In the genomic region with DNA sequence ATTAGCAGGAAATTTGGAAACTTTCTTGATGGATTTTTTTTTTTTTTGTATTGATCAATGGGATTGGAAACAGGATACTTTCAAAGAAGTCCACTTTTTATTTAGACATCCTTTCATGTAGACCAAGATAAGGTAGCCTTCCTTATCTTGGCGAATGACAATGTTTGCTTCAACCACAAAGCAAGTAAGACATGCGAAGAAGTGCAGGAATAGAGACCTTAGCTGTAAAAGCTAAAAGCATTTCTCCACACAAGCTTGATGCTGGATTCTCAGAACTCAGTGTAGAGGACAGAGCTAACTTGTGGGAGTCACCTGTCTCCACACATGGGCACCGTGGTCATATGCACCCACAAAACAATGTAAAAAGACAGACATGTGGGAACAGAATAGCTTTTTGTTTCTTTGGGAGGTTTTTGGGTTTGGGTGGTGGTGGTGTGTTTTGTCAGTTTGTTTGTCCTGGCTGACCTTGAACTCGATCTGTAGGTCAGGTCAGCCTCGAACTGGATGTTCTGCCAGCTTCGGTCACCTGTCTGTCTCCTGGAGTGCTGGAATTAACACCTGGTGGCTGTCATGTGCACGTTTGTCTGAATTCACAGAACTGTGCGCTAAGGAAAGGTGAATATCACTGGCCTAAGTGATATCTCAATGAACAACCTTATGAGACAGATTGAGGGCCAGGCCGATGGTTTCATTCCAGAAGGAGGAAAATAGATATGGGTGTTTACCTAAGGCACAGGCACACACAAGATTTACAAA, we compare ENCODE assay signal across 9 mouse cellular contexts. TPM values are rescaled to one million over a fixed set of nuclear protein-coding genes. Genes with fewer than 3 reads are reported as not detected.
DNase-seq lines count a peak whose midpoint lies in the region; ATAC-seq lines count a peak whose summit lies in the region.
"Had no signal": no experiment of that assay in that cellular context is flagged by ENCODE, and none has a peak within 500 bp of the region (broad histone marks: within the 10 kb centered on the region; RNA-seq: fewer than 3 reads in every experiment).

No protein-coding gene starts in this region.

- WGBS in heart, embryonic 12.5 days: 63% methylated on average over 9 of the region's 9 CpGs
- 77% methylated on average over 9 of the region's 9 CpGs for WGBS in embryonic facial prominence, embryonic 11.5 days
- WGBS in macrophage (ENCODE audit: missing documents): 89% methylated on average over 9 of the region's 9 CpGs

- H3K79me2 ChIP-seq in macrophage (ENCODE audit: inconsistent target): no peaks in the 10 kb centered on the region

- no peak overlapping the region; the same call in 1 of the 2 replicates for H3K9ac ChIP-seq in heart, embryonic 12.5 days
- no peak overlapping the region for H3K9ac ChIP-seq in embryonic facial prominence, embryonic 11.5 days (replicated peaks; ENCODE audit: low read length)

- H3K4me1 ChIP-seq in heart, embryonic 12.5 days (replicated peaks): peaks cover 20% of the 10 kb centered on the region
- H3K4me1 ChIP-seq in embryonic facial prominence, embryonic 11.5 days (ENCODE audit: control insufficient read depth, insufficient read depth, low read length): no peaks in the 10 kb centered on the region

- no peak for DNase-seq in heart, adult 8-10 months (ENCODE audit: low spot score)
- DNase-seq in embryonic facial prominence, embryonic 11.5 days (ENCODE audit: low spot score): no peak
- peak; percentile 7 for DNase-seq in induced T-regulatory cell, adult 2 months (ENCODE audit: low read depth)
- no peak for DNase-seq in cerebellum, postnatal 25 days
- no peak for DNase-seq in right cerebral cortex, adult 18-20 months
- no peak for DNase-seq in retina, postnatal 1 day

- H3K27ac ChIP-seq in heart, embryonic 12.5 days (ENCODE audit: poor library complexity, severe bottlenecking): no peak overlapping the region
- H3K27ac ChIP-seq in embryonic facial prominence, embryonic 11.5 days (replicated peaks; ENCODE audit: low read depth, low read length): no peak overlapping the region
- no peak overlapping the region for H3K27ac ChIP-seq in macrophage

- H3K4me3 ChIP-seq in heart, embryonic 12.5 days: peak overlapping the region; percentile 73
- H3K4me3 ChIP-seq in embryonic facial prominence, embryonic 11.5 days (ENCODE audit: low read depth, low read length): peak overlapping the region; percentile 47
- H3K4me3 ChIP-seq in macrophage (ENCODE audit: inconsistent target): 0 out of 2 replicates have a peak overlapping the region, but pooled peaks have one; percentile 11

- no peak for ATAC-seq in heart, embryonic 12.5 days (ENCODE audit: insufficient number of reproducible peaks, low FRiP score)
- no peak for ATAC-seq in embryonic facial prominence, embryonic 11.5 days (replicated peaks; ENCODE audit: insufficient number of reproducible peaks, low FRiP score, low TSS enrichment, low read depth)

- H3K27me3 ChIP-seq in heart, embryonic 12.5 days (replicated peaks): no peaks in the 10 kb centered on the region
- no peaks in the 10 kb centered on the region for H3K27me3 ChIP-seq in embryonic facial prominence, embryonic 11.5 days (ENCODE audit: control insufficient read depth, insufficient read depth, low read length)

- no peaks in the 10 kb centered on the region for H3K9me3 ChIP-seq in heart, embryonic 12.5 days (replicated peaks)
- no peaks in the 10 kb centered on the region for H3K9me3 ChIP-seq in embryonic facial prominence, embryonic 11.5 days (replicated peaks; ENCODE audit: control insufficient read depth, low read length)

- peaks cover 23% of the 10 kb centered on the region for H3K36me3 ChIP-seq in heart, embryonic 12.5 days
- no peaks in the 10 kb centered on the region for H3K36me3 ChIP-seq in embryonic facial prominence, embryonic 11.5 days (replicated peaks; ENCODE audit: control insufficient read depth, insufficient read depth, low read depth, low read length)
- no peaks in the 10 kb centered on the region for H3K36me3 ChIP-seq in macrophage (ENCODE audit: inconsistent target)

- H3K4me2 ChIP-seq in heart, embryonic 12.5 days: peak overlapping the region; percentile 87
- peak overlapping the region; percentile 77 for H3K4me2 ChIP-seq in embryonic facial prominence, embryonic 11.5 days (ENCODE audit: low read depth, low read length)

RNA-seq across cellular contexts. Expression of a gene that starts 0.5 kb away (rescaled TPM):
- polyA plus RNA-seq in heart, embryonic 12.5 days (2016; fragmentation: Nextera tagmentation; extraction: Ambion mirVana): 50.3 and 51.3 TPM in 2 replicates
- total RNA-seq in heart, adult 8-10 months (2022): 100 to 1,000 TPM in 2 of 4 experiments, 10 to 100 TPM in 2; 91.3 to 104 (median 98.7) TPM
- 29.3 and 34.6 TPM in 2 replicates for polyA plus RNA-seq in embryonic facial prominence, embryonic 11.5 days (2014; fragmentation: Nextera tagmentation; extraction: Ambion mirVana)
- total RNA-seq in macrophage (2018; cell fraction: chromatin; rRNA removed): 10 to 100 TPM in 4 of 26 experiments, 1 to 10 TPM in 20, under 1 TPM in 1, not detected in 1; 0.99 to 12.0 (median 6.6) TPM
- total RNA-seq in macrophage (2018; cell fraction: cytosol; rRNA removed): 1 to 10 TPM; 4.6 to 7.4 (median 6.2) TPM
- 1 to 10 TPM; 1.4 to 7.6 (median 4.2) TPM for total RNA-seq in macrophage (2018; cell fraction: nucleus; rRNA removed)
- polyA plus RNA-seq in macrophage (2018): 7.0 to 9.7 TPM (median 8.0 TPM) in 3 replicates

RNA-seq across cellular contexts. Expression of a gene that starts 17.0 kb away (rescaled TPM):
- 16.3 and 17.0 TPM in 2 replicates for polyA plus RNA-seq in heart, embryonic 12.5 days (2016; fragmentation: Nextera tagmentation; extraction: Ambion mirVana)
- total RNA-seq in heart, adult 8-10 months (2022): 10 to 100 TPM in 1 of 4 experiments, 1 to 10 TPM in 3; 7.7 to 11.1 (median 8.6) TPM
- 13.4 and 15.3 TPM in 2 replicates for polyA plus RNA-seq in embryonic facial prominence, embryonic 11.5 days (2014; fragmentation: Nextera tagmentation; extraction: Ambion mirVana)
- 1 to 10 TPM; 1.1 to 7.0 (median 3.6) TPM for total RNA-seq in macrophage (2018; cell fraction: chromatin; rRNA removed)
- total RNA-seq in macrophage (2018; cell fraction: cytosol; rRNA removed): 1 to 10 TPM; 5.3 to 8.8 (median 7.2) TPM
- 10 to 100 TPM in 1 of 26 experiments, 1 to 10 TPM in 25; 1.7 to 11.0 (median 4.5) TPM for total RNA-seq in macrophage (2018; cell fraction: nucleus; rRNA removed)
- 7.6 to 10.9 TPM (median 7.8 TPM) in 3 replicates for polyA plus RNA-seq in macrophage (2018)

RNA-seq across cellular contexts. Expression of a gene that starts 33.7 kb away (rescaled TPM):
- polyA plus RNA-seq in heart, embryonic 12.5 days (2016; fragmentation: Nextera tagmentation; extraction: Ambion mirVana): 0.86 and 1.3 TPM in 2 replicates
- total RNA-seq in heart, adult 8-10 months (2022): not detected
- not detected in 2 replicates for polyA plus RNA-seq in embryonic facial prominence, embryonic 11.5 days (2014; fragmentation: Nextera tagmentation; extraction: Ambion mirVana)
- total RNA-seq in macrophage (2018; cell fraction: chromatin; rRNA removed): not detected
- total RNA-seq in macrophage (2018; cell fraction: cytosol; rRNA removed): not detected
- not detected for total RNA-seq in macrophage (2018; cell fraction: nucleus; rRNA removed)
- not detected in 3 replicates for polyA plus RNA-seq in macrophage (2018)
- total RNA-seq: heart, postnatal 36 days had no signal

RNA-seq across cellular contexts. Expression of a gene that starts 54.7 kb away (rescaled TPM):
- polyA plus RNA-seq in heart, embryonic 12.5 days (2016; fragmentation: Nextera tagmentation; extraction: Ambion mirVana): 3.9 and 4.0 TPM in 2 replicates
- total RNA-seq in heart, adult 8-10 months (2022): 1 to 10 TPM; 5.2 to 8.4 (median 6.0) TPM
- polyA plus RNA-seq in embryonic facial prominence, embryonic 11.5 days (2014; fragmentation: Nextera tagmentation; extraction: Ambion mirVana): 3.6 and 3.8 TPM in 2 replicates
- 10 to 100 TPM in 17 of 26 experiments, 1 to 10 TPM in 9; 1.4 to 46.0 (median 15.8) TPM for total RNA-seq in macrophage (2018; cell fraction: chromatin; rRNA removed)
- total RNA-seq in macrophage (2018; cell fraction: cytosol; rRNA removed): 10 to 100 TPM in 7 of 26 experiments, 1 to 10 TPM in 19; 3.2 to 12.7 (median 7.5) TPM
- total RNA-seq in macrophage (2018; cell fraction: nucleus; rRNA removed): 10 to 100 TPM in 11 of 26 experiments, 1 to 10 TPM in 15; 2.7 to 59.4 (median 9.4) TPM
- 6.1 to 11.9 TPM (median 6.8 TPM) in 3 replicates for polyA plus RNA-seq in macrophage (2018)

Comparison
In these comparisons a context has a peak if more than half of its experiments do, and no peak if none do; other contexts are left out.
1. H3K4me3 ChIP-seq: peak in every context shown above with its lines; median percentile 73 in heart, embryonic 12.5 days; 47 in embryonic facial prominence, embryonic 11.5 days; 11 in macrophage.